In the genomic region with DNA sequence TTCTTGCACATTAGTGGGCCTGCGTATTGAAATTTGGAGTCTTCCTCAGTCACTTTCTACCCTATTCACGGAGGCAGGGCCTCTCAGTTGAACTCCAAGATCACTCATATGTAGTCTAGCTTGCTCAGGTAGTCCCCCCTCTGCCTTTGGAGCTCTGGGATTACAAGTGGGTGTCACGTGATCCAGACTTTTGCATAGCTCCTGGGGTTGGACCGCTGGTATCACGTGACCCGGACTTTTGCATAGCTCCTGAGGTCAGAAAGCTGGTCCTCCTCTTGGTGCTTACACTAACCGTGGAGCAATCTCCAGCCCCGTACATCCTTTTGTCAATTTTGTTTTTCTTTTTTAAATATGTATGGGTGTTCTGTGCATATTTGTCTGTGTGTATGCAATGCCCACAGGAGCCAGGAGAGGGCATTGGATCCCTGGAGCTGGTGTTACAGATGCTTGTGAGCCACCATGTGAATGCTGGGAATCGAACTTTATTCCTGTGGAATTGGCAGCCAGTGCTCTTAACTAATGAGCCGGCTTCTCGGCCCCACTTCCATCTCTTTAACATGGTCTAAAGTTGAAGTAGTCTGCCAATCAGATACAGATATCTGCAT, we compare ENCODE assay signal across 8 mouse cellular contexts.
DNase-seq lines count a peak whose midpoint lies in the region; ATAC-seq and TF ChIP-seq lines count a peak whose summit lies in the region.

No protein-coding gene starts in this region.

- H3K36me3 ChIP-seq in lung, embryonic 14.5 days (ENCODE audit: insufficient read depth): no peaks in the 10 kb centered on the region
- no peaks in the 10 kb centered on the region for H3K36me3 ChIP-seq in small intestine, adult 2 months (ENCODE audit: control insufficient read depth, insufficient read depth, low read length)

- H3K27me3 ChIP-seq in lung, embryonic 14.5 days (ENCODE audit: insufficient read depth, low read length): no peaks in the 10 kb centered on the region
- H3K27me3 ChIP-seq in small intestine, adult 2 months (ENCODE audit: control insufficient read depth, insufficient read depth, low read length): no peaks in the 10 kb centered on the region

- no peak overlapping the region for H3K9ac ChIP-seq in lung, embryonic 14.5 days

- 87% methylated on average over 11 of the region's 11 CpGs for WGBS in lung, embryonic 14.5 days
- WGBS in small intestine, adult 2 months: 86% methylated on average over 11 of the region's 11 CpGs

- ATAC-seq in lung, embryonic 14.5 days (ENCODE audit: insufficient read depth): no peak

- H3K27ac ChIP-seq in gastrocnemius, adult 2 months: no peak overlapping the region
- H3K27ac ChIP-seq in lung, embryonic 14.5 days (ENCODE audit: low read depth): no peak overlapping the region
- no peak overlapping the region for H3K27ac ChIP-seq in small intestine, adult 2 months (ENCODE audit: insufficient read depth, low read depth, low read length)

- DNase-seq in gastrocnemius, adult 2 months: no peak
- DNase-seq in gastrocnemius, adult 8-10 months (ENCODE audit: low spot score in 2 of 2): no peak
- DNase-seq in lung, embryonic 14.5 days: no peak
- DNase-seq in lung, adult 18-20 months: no peak
- DNase-seq in brain, embryonic 14.5 days (ENCODE audit: low read depth): no peak
- no peak for DNase-seq in cerebellum, adult 11-12 months
- no peak for DNase-seq in heart, postnatal 14 days

- H3K4me2 ChIP-seq in lung, embryonic 14.5 days: no peak overlapping the region

- H3K9me3 ChIP-seq in lung, embryonic 14.5 days (ENCODE audit: low read depth, low read length): no peaks in the 10 kb centered on the region

- peak; percentile 33; the same call in 1 of the 2 replicates for TF ChIP-seq CTCF in gastrocnemius, adult 2 months (IDR thresholded peaks at IDR 0.05)
- peak; percentile 42 for TF ChIP-seq CTCF in lung, embryonic 14.5 days (IDR thresholded peaks at IDR 0.05; ENCODE audit: low read depth)
- peak; percentile 33; the same call in 1 of the 2 replicates for TF ChIP-seq CTCF in brain, embryonic 14.5 days (IDR thresholded peaks at IDR 0.05; ENCODE audit: borderline replicate concordance, extremely low read depth, insufficient read depth, insufficient read length)
- TF ChIP-seq CTCF in small intestine, adult 2 months (IDR thresholded peaks at IDR 0.05; ENCODE audit: extremely low read depth, insufficient read length, insufficient replicate concordance, low read depth, low read length): peak; percentile 34; the same call in 1 of the 2 replicates

- TF ChIP-seq POLR2A in brain, embryonic 14.5 days (IDR thresholded peaks at IDR 0.05; ENCODE audit: borderline replicate concordance, extremely low read depth, insufficient read depth, insufficient read length, poor library complexity, severe bottlenecking): no peak
- no peak for TF ChIP-seq POLR2A in small intestine, adult 2 months (IDR thresholded peaks at IDR 0.05; ENCODE audit: low read depth, low read length)

- H3K4me1 ChIP-seq in lung, embryonic 14.5 days (ENCODE audit: insufficient read depth): no peaks in the 10 kb centered on the region
- H3K4me1 ChIP-seq in small intestine, adult 2 months (ENCODE audit: control insufficient read depth, insufficient read depth, insufficient read length, low read length): peaks cover 9% of the 10 kb centered on the region; the same call in 1 of the 2 replicates

- H3K4me3 ChIP-seq in gastrocnemius, adult 2 months: no peak overlapping the region
- H3K4me3 ChIP-seq in lung, embryonic 14.5 days (ENCODE audit: low read depth, low read length): no peak overlapping the region
- H3K4me3 ChIP-seq in small intestine, adult 2 months (ENCODE audit: low read depth, low read length): no peak overlapping the region

- intact Hi-C loops in gastrocnemius, adult 2 months (cut with DNase I): no loop called here
- intact Hi-C loops in heart, postnatal 14 days (cut with DNase I): no loop called here
